In the genomic region with DNA sequence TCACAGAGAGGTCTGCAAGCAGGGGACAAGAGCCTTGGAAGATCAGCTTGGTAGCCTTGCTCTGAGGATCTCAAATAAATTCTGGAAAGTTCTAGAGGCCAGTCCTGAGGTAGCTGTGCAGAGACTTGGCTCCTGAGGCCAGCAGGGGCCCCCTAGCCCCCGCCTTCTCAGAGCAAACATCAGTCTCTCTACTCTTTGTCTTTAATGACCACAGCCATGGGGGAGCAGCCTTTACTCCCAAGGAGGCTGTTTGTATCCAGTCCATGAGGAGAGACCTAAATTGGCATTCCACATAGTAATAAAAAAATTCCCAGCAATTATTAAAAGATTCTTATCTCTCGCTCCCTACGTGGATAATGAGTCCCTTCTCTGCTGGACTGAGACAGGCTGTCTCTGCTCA, we compare ENCODE assay signal across 20 mouse cellular contexts.
DNase-seq lines count a peak whose midpoint lies in the region; ATAC-seq lines count a peak whose summit lies in the region.
"Had no signal": no experiment of that assay in that cellular context is flagged by ENCODE, and none has a peak within 500 bp of the region (broad histone marks: within the 10 kb centered on the region; RNA-seq: fewer than 3 reads in every experiment).

No protein-coding gene starts in this region.

- no peaks in the 10 kb centered on the region for H3K27me3 ChIP-seq in kidney, embryonic 15.5 days
- H3K27me3 ChIP-seq in limb, embryonic 10.5 days (ENCODE audit: low read depth, poor library complexity, severe bottlenecking): no peaks in the 10 kb centered on the region
- H3K27me3 ChIP-seq: forebrain, embryonic 15.5 days; heart, embryonic 15.5 days; Patski had no signal

- no peak overlapping the region for H3K4me2 ChIP-seq in kidney, embryonic 15.5 days
- H3K4me2 ChIP-seq: forebrain, embryonic 15.5 days; heart, embryonic 11.5 days; heart, embryonic 15.5 days; hindbrain, embryonic 14.5 days had no signal

- H3K4me3 ChIP-seq in kidney, embryonic 15.5 days (replicated peaks): no peak overlapping the region
- no peak overlapping the region for H3K4me3 ChIP-seq in limb, embryonic 10.5 days
- H3K4me3 ChIP-seq: forebrain, embryonic 15.5 days; heart, adult 2 months; heart, embryonic 15.5 days; hindbrain, embryonic 10.5 days had no signal

- H3K9me3 ChIP-seq in kidney, embryonic 15.5 days (replicated peaks): no peaks in the 10 kb centered on the region
- H3K9me3 ChIP-seq in limb, embryonic 10.5 days (replicated peaks): no peaks in the 10 kb centered on the region
- H3K9me3 ChIP-seq: forebrain, embryonic 15.5 days; heart, embryonic 15.5 days; hindbrain, embryonic 10.5 days had no signal

- no peak overlapping the region for H3K27ac ChIP-seq in kidney, embryonic 15.5 days
- H3K27ac ChIP-seq in limb, embryonic 10.5 days: 0 out of 2 replicates have a peak overlapping the region, but pooled peaks have one; percentile 48
- H3K27ac ChIP-seq: forebrain, embryonic 15.5 days; heart, adult 2 months; heart, embryonic 15.5 days; hindbrain, embryonic 10.5 days; hindbrain, embryonic 14.5 days had no signal

- H3K4me1 ChIP-seq in kidney, embryonic 15.5 days: peaks cover 7% of the 10 kb centered on the region; the same call in 1 of the 2 replicates
- H3K4me1 ChIP-seq in limb, embryonic 10.5 days: peaks cover 33% of the 10 kb centered on the region
- H3K4me1 ChIP-seq: forebrain, embryonic 15.5 days; heart, embryonic 15.5 days had no signal

- peak; percentile 11 for DNase-seq in kidney, adult 11 months
- peak; percentile 33 for DNase-seq in kidney, postnatal 10 days
- DNase-seq in kidney, adult 18-20 months: no peak
- DNase-seq in limb, embryonic 10.5 days (ENCODE audit: low spot score): peak; percentile 45
- DNase-seq: adrenal gland, postnatal 14 days; cerebellum, adult 18-20 months; cerebellum, adult 9-11 months; cerebellum, postnatal 36 days; gastrocnemius, postnatal 10 days; heart, adult 2 months; heart, postnatal 14 days had no signal

- no peak; the same call in 1 of the 2 replicates for ATAC-seq in kidney, embryonic 15.5 days (replicated peaks; ENCODE audit: low FRiP score)
- ATAC-seq in cerebellum, adult (ENCODE audit: insufficient number of reproducible peaks, low FRiP score, low TSS enrichment): no peak
- ATAC-seq: activated CD4-positive, CD25-positive, alpha-beta regulatory T cell, adult 4 months; forebrain, embryonic 15.5 days; Patski had no signal

- no peak overlapping the region for H3K9ac ChIP-seq in kidney, embryonic 15.5 days
- H3K9ac ChIP-seq: forebrain, embryonic 15.5 days; heart, embryonic 15.5 days; hindbrain, embryonic 14.5 days had no signal

- no peaks in the 10 kb centered on the region for H3K36me3 ChIP-seq in kidney, embryonic 15.5 days
- H3K36me3 ChIP-seq in limb, embryonic 10.5 days: no peaks in the 10 kb centered on the region
- H3K36me3 ChIP-seq: forebrain, embryonic 15.5 days; heart, embryonic 15.5 days; hindbrain, embryonic 10.5 days had no signal

- WGBS in kidney, embryonic 15.5 days: 33% methylated on average over 3 of the region's 3 CpGs
- 16% methylated on average over 3 of the region's 3 CpGs for WGBS in limb, embryonic 10.5 days
